ENCODE assay signal across 8 mouse cellular contexts in genomic region chr11:70233016-70233415, GRCm38 (mm10). TPM values are rescaled to one million over a fixed set of nuclear protein-coding genes. Genes with fewer than 3 reads are reported as not detected.
DNase-seq lines count a peak whose midpoint lies in the region; ATAC-seq and TF ChIP-seq lines count a peak whose summit lies in the region.

No protein-coding gene starts in this region.

- H3K36me3 ChIP-seq in embryonic facial prominence, embryonic 13.5 days, result peaks cover 15% of the 10 kb centered on the region
- H3K36me3 ChIP-seq in intestine, embryonic 16.5 days (ENCODE audit: control insufficient read depth, insufficient read depth, low read length), result peaks cover 7% of the 10 kb centered on the region; the same call in 1 of the 2 replicates

- peak overlapping the region; percentile 39; the same call in 1 of the 2 replicates for H3K27ac ChIP-seq in embryonic facial prominence, embryonic 13.5 days
- no peak overlapping the region for H3K27ac ChIP-seq in intestine, embryonic 16.5 days (ENCODE audit: low read length)
- H3K27ac ChIP-seq in olfactory bulb, adult 2 months (ENCODE audit: insufficient read depth, low read depth, low read length), result peak overlapping the region; percentile 82

- H3K4me1 ChIP-seq in lung, adult 2 months (ENCODE audit: control insufficient read depth, insufficient read depth, low read length), result peaks cover 8% of the 10 kb centered on the region
- peaks cover 62% of the 10 kb centered on the region for H3K4me1 ChIP-seq in embryonic facial prominence, embryonic 13.5 days
- peaks cover 33% of the 10 kb centered on the region for H3K4me1 ChIP-seq in intestine, embryonic 16.5 days (ENCODE audit: control insufficient read depth, insufficient read depth, low read length)
- peaks cover 37% of the 10 kb centered on the region for H3K4me1 ChIP-seq in olfactory bulb, adult 2 months (ENCODE audit: control insufficient read depth, insufficient read depth, low read length)

- peak overlapping the region; percentile 76 for H3K9ac ChIP-seq in embryonic facial prominence, embryonic 13.5 days
- peak overlapping the region; percentile 66 for H3K9ac ChIP-seq in intestine, embryonic 16.5 days (ENCODE audit: low read depth, low read length)

- H3K4me2 ChIP-seq in embryonic facial prominence, embryonic 13.5 days, result peak overlapping the region; percentile 66
- peak overlapping the region; percentile 58 for H3K4me2 ChIP-seq in intestine, embryonic 16.5 days (ENCODE audit: low read depth, low read length)

- WGBS in lung, adult 2 months, result 35% methylated on average over 8 of the region's 8 CpGs
- WGBS in embryonic facial prominence, embryonic 13.5 days, result 37% methylated on average over 8 of the region's 8 CpGs
- WGBS in intestine, embryonic 16.5 days, result 36% methylated on average over 8 of the region's 8 CpGs
- 8% methylated on average over 8 of the region's 8 CpGs for WGBS in olfactory bulb, adult 2 months

- no peaks in the 10 kb centered on the region for H3K9me3 ChIP-seq in embryonic facial prominence, embryonic 13.5 days
- H3K9me3 ChIP-seq in intestine, embryonic 16.5 days (ENCODE audit: control insufficient read depth, low read length), result no peaks in the 10 kb centered on the region

- TF ChIP-seq POLR2A in lung, adult 2 months (IDR thresholded peaks at IDR 0.05; ENCODE audit: borderline replicate concordance, extremely low read depth, low read depth, low read length), result 0 out of 2 replicates have a peak, but pooled peaks have one; percentile 12
- no peak for TF ChIP-seq POLR2A in olfactory bulb, adult 2 months (IDR thresholded peaks at IDR 0.05; ENCODE audit: insufficient read depth, low read depth, low read length)

- peaks cover 30% of the 10 kb centered on the region for H3K27me3 ChIP-seq in embryonic facial prominence, embryonic 13.5 days
- peaks cover 7% of the 10 kb centered on the region; the same call in 1 of the 2 replicates for H3K27me3 ChIP-seq in intestine, embryonic 16.5 days (replicated peaks; ENCODE audit: control insufficient read depth, insufficient read depth, low read length)

- H3K4me3 ChIP-seq in lung, adult 2 months (replicated peaks; ENCODE audit: extremely low read depth, low read depth, low read length), result peak overlapping the region; percentile 83
- peak overlapping the region; percentile 47 for H3K4me3 ChIP-seq in embryonic facial prominence, embryonic 13.5 days
- H3K4me3 ChIP-seq in intestine, embryonic 16.5 days (ENCODE audit: low read length), result peak overlapping the region; percentile 44
- H3K4me3 ChIP-seq in olfactory bulb, adult 2 months (ENCODE audit: insufficient read depth, low read depth, low read length), result peak overlapping the region; percentile 83

- TF ChIP-seq CTCF in lung, adult 2 months (IDR thresholded peaks at IDR 0.05; ENCODE audit: insufficient read depth, low read length), result no peak
- no peak for TF ChIP-seq CTCF in olfactory bulb, adult 2 months (IDR thresholded peaks at IDR 0.05; ENCODE audit: insufficient read depth, low read depth, low read length)

- ATAC-seq in embryonic facial prominence, embryonic 13.5 days (ENCODE audit: insufficient number of reproducible peaks, insufficient read depth, low FRiP score, low TSS enrichment, low read depth), result no peak
- ATAC-seq in intestine, embryonic 16.5 days, result no peak

- peak; percentile 27 for DNase-seq in lung, adult 2 months
- no peak for DNase-seq in lung, adult 18-20 months
- no peak for DNase-seq in testis, postnatal 10 days (ENCODE audit: low spot score)
- DNase-seq in gastrocnemius, postnatal 4 days (ENCODE audit: low spot score in 2 of 2), result no peak
- no peak for DNase-seq in spleen, postnatal 36 days (ENCODE audit: low spot score in 2 of 2)

RNA-seq across cellular contexts. Expression of gene Bcl6b, which starts 3.4 kb away (rescaled TPM):
- polyA plus RNA-seq in lung, adult 2 months (2012; rRNA removed), result 21.9 and 25.6 TPM in 2 replicates
- polyA plus RNA-seq in embryonic facial prominence, embryonic 13.5 days (2015; fragmentation: Nextera tagmentation; extraction: Ambion mirVana), result 11.1 and 11.3 TPM in 2 replicates
- polyA plus RNA-seq in intestine, embryonic 16.5 days (2015; fragmentation: Nextera tagmentation; extraction: Ambion mirVana), result 10.3 and 10.4 TPM in 2 replicates
- polyA plus RNA-seq in olfactory bulb, adult 2 months (2012; ENCODE audit: insufficient read depth, insufficient read length, low replicate concordance, missing spikeins), result not detected in 2 replicates
- 10 to 100 TPM; 20.2 to 22.2 TPM for total RNA-seq in gastrocnemius, postnatal 4 days (2021)

RNA-seq across cellular contexts. Expression of gene 0610010K14Rik, which starts 4.7 kb away (rescaled TPM):
- 79.0 and 80.9 TPM in 2 replicates for polyA plus RNA-seq in lung, adult 2 months (2012; rRNA removed)
- polyA plus RNA-seq in embryonic facial prominence, embryonic 13.5 days (2015; fragmentation: Nextera tagmentation; extraction: Ambion mirVana), result 188 and 200 TPM in 2 replicates
- 118 and 129 TPM in 2 replicates for polyA plus RNA-seq in intestine, embryonic 16.5 days (2015; fragmentation: Nextera tagmentation; extraction: Ambion mirVana)
- polyA plus RNA-seq in olfactory bulb, adult 2 months (2012; ENCODE audit: insufficient read depth, insufficient read length, low replicate concordance, missing spikeins), result not detected in 2 replicates
- 10 to 100 TPM; 51.4 to 56.9 TPM for total RNA-seq in gastrocnemius, postnatal 4 days (2021)

RNA-seq across cellular contexts. Expression of gene Gm21988, which starts 6.6 kb away (rescaled TPM):
- 6.6 and 7.2 TPM in 2 replicates for polyA plus RNA-seq in lung, adult 2 months (2012; rRNA removed)
- polyA plus RNA-seq in embryonic facial prominence, embryonic 13.5 days (2015; fragmentation: Nextera tagmentation; extraction: Ambion mirVana), result 11.7 and 13.9 TPM in 2 replicates
- polyA plus RNA-seq in intestine, embryonic 16.5 days (2015; fragmentation: Nextera tagmentation; extraction: Ambion mirVana), result 9.9 and 10.7 TPM in 2 replicates
- not detected in 2 replicates for polyA plus RNA-seq in olfactory bulb, adult 2 months (2012; ENCODE audit: insufficient read depth, insufficient read length, low replicate concordance, missing spikeins)
- total RNA-seq in gastrocnemius, postnatal 4 days (2021), result 1 to 10 TPM; 2.5 to 4.1 TPM

RNA-seq across cellular contexts. Expression of gene Rnasek, which starts 6.6 kb away (rescaled TPM):
- 143 and 168 TPM in 2 replicates for polyA plus RNA-seq in lung, adult 2 months (2012; rRNA removed)
- 168 and 170 TPM in 2 replicates for polyA plus RNA-seq in embryonic facial prominence, embryonic 13.5 days (2015; fragmentation: Nextera tagmentation; extraction: Ambion mirVana)
- 269 and 308 TPM in 2 replicates for polyA plus RNA-seq in intestine, embryonic 16.5 days (2015; fragmentation: Nextera tagmentation; extraction: Ambion mirVana)
- not detected in 2 replicates for polyA plus RNA-seq in olfactory bulb, adult 2 months (2012; ENCODE audit: insufficient read depth, insufficient read length, low replicate concordance, missing spikeins)
- total RNA-seq in gastrocnemius, postnatal 4 days (2021), result 100 to 1,000 TPM in 1 of 2 experiments, 10 to 100 TPM in 1; 83.0 to 103 TPM

RNA-seq across cellular contexts. Expression of gene Slc16a13, which starts 12.2 kb away (rescaled TPM):
- polyA plus RNA-seq in lung, adult 2 months (2012; rRNA removed), result 9.2 and 11.3 TPM in 2 replicates
- 9.8 and 13.0 TPM in 2 replicates for polyA plus RNA-seq in embryonic facial prominence, embryonic 13.5 days (2015; fragmentation: Nextera tagmentation; extraction: Ambion mirVana)
- 15.9 and 18.0 TPM in 2 replicates for polyA plus RNA-seq in intestine, embryonic 16.5 days (2015; fragmentation: Nextera tagmentation; extraction: Ambion mirVana)
- polyA plus RNA-seq in olfactory bulb, adult 2 months (2012; ENCODE audit: insufficient read depth, insufficient read length, low replicate concordance, missing spikeins), result not detected in 2 replicates
- total RNA-seq in gastrocnemius, postnatal 4 days (2021), result 1 to 10 TPM; 2.6 to 3.2 TPM

Comparison
In these comparisons a context has a peak if more than half of its experiments do, and no peak if none do; other contexts are left out.
1. RNA of gene Bcl6b, which starts 3.4 kb away (polyA plus RNA-seq): 21.9 to 25.6 TPM in lung, adult 2 months, 11.1 to 11.3 TPM in embryonic facial prominence, embryonic 13.5 days and 10.3 to 10.4 TPM in intestine, embryonic 16.5 days; not detected in olfactory bulb, adult 2 months; every median in the first group is over 10 times any median in the second.
2. RNA of gene 0610010K14Rik, which starts 4.7 kb away (polyA plus RNA-seq): 188 to 200 TPM in embryonic facial prominence, embryonic 13.5 days, 118 to 129 TPM in intestine, embryonic 16.5 days and 79.0 to 80.9 TPM in lung, adult 2 months; not detected in olfactory bulb, adult 2 months; every median in the first group is over 10 times any median in the second.
3. Peak in every context shown above with its lines, with median percentiles within 50 percentile points of each other: H3K4me3 ChIP-seq.